Mouse (Mus musculus) megakaryocyte-erythroid progenitor cell, adult 5-6 weeks (primary cell): ENCODE results near the gene Mtg2. TPM values are rescaled to one million over a fixed set of nuclear protein-coding genes. Genes with fewer than 3 reads are reported as not detected.

Experiments used
- ATAC-seq: replicated peaks from 2 replicates; pipeline ENCODE4 v1.8.0; 2016; ENCODE audit warnings: mild to moderate bottlenecking, inconsistent platforms; ENCODE audit not compliant: severe bottlenecking, poor library complexity, low FRiP score, low TSS enrichment
- total RNA-seq, 2 experiments: library from RNA; stranded (forward) in 1 of 2; stranded (reverse) in 1 of 2; fragments of 200-1000, 215-1000 nt in 1 of 2; fragments of >200 nt in 1 of 2; fragmentation: Nextera tagmentation in 1 of 2; gene quantifications; 2 replicates each; pipeline ENCODE4 v1.2.3; 2014 to 2017

Gene Mtg2
- total RNA-seq (2014; fragmentation: Nextera tagmentation) (14.0 and 20.9 TPM in 2 replicates), total RNA-seq (2017) (14.8 and 16.7 TPM in 2 replicates)

DNA sequence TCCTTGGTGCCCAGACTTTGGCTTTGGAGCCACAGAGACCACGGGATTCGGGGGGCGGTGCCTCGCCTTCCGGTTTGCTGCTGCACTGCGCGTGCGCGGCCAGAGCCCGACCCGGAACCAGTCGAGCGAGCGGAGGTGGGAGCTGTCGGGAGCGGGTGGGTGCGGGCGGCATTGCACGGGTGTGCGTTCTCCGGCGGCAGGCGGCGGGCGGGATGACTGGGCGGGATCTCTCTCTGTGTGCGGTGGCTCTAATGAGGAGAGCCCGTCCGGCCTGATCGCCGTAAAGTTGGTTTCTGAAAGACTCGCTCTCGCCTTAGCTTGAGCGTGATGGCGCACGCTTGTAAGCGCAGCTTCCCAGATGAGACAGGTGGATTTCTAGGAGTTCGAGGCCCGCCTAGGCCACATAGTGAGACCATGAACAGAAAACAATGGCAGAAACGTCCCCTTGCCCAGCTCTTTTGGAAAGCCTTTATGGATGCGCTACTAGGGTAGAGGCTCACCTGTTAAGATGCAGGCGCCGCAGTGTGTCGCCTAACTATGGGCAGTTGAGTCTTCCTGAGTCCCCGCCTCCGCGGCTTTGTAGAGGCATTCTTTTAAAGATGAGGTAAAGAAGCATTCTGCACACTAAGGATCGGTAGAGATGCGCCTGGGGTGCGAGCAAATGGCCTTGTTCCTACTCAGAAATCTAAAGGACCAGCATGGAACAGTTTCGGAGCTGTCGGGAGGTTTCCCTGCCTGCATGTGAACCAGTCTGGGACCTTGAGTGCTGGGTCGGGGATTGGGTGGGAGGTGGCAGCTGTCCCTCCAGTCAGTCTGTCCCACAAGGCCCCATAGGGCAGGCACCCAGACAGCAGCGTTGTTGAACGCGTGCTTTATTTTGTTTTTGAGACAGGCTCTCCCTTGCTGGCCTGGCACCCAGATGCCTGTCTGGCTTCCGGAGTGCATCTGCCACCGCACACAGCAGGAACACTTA lies at the start of gene Mtg2:
Gene Mtg2, plus strand, starts transcription at position 108 of the 973 bp plus-strand sequence.
- ATAC-seq, result peak; percentile 91

DNA sequence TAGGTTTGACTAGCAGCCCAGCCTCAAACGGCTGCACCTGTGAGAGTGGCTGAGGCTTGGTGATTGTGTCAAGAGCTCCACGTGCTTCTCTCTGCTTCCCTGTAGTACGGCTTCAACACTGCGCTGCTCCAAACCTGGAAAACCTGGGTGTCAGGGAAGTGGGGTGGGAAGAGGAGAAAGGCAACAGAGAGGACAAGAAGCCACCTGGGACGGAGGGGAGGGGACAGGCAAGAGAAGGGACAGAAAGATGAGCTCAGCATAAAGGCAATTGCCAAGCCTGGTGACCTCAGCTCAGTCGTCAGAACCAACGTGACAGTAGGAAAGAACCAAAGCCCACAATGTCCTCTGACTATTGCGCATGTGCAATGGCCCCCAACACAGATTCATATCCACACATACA lies 49.5 kb upstream of the Mtg2 start:
- no peak for ATAC-seq

DNA sequence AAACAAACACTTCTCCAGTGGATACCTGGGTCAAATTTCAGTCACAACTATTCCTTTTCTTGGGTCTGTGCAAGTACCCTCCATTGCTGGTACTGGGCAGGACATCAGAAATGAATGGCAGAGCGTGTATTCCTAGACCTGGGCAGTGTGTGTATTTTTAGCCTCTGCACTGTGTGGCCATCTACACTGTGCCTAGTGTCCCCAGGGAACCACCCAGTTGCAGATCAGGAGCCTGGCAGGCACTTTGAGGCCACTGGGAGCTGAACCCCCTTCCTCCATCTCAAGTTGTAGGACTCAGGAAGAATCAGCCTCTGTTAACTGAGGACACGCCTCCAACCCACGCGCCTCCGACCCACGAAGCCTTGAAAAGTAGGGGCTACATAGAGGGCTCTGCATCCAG lies 47.6 kb upstream of the Mtg2 start:
- ATAC-seq, result no peak

DNA sequence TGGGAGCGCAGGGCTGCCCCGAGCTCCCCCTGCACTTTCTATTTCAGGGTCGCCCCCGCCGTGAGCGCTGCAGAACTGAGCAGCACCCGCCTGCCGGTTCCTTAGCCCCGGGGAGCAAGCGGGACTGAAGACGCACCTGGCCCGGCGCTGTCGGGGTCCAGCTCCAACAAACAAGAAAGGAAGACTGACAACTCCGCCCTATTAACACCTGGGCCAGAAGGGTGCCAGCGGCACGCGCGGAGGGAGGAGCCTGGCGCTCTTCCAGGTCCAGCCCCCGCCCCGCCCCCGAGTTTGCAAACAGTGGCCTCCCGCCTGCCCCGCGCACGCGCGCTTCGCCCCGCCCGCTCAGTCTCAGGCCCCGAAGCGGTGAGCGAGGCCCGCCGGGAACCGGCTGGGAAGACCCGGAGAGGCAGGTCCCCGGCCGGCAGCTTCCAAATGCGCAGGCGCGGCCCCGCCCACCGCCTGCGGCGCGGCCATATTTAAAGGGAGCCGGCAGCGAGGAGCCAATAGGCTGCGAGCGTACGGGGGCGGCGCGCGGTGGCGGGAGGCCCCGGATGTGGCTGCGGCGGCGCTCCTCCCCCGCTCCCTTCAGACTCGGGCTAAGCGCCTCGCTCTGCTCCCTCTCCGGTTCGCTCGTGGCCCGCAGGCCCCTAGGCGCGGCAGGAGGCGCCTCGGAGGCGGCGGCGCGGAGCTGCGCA lies 45.8 kb upstream of the Mtg2 start, which contains the start of gene Lsm14b:
Gene Lsm14b, plus strand, starts transcription at position 587 of the 698 bp plus-strand sequence.
- peak; percentile 75 for ATAC-seq

DNA sequence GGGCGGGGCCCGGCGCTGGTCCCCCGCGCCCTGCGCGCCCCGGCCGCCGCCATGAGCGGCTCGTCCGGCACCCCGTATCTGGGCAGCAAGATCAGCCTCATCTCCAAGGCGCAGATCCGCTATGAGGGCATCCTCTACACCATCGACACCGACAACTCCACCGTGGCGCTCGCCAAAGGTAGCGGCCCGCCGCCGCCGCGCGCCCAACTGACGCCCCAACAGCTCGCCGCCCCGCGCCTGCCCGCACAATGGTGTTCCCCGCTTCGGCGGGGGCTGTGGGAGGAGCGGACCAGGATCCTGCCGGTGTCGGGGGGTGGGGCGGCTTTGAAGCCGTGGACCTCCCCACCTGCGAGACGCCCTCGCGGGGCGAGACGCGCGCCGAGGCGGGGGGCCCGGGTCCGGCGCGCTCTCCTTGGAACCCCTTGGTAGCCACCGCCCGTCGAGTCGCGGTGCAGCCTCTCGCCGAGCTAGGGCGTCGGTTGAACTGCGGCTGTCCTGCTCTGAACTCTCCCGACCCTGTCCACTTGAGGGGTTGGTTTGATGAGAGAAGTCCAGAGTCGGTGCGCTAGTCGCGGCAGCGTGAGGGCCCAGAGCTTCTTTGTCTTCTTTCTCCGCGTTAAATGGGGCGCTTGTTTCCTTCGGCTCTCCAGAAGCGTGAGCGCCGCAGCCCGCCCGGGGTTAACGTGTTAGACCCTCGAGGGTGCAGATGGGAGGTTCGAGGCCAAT lies 45.1 kb upstream of the Mtg2 start:
- no peak; the same call in 1 of the 2 replicates for ATAC-seq

DNA sequence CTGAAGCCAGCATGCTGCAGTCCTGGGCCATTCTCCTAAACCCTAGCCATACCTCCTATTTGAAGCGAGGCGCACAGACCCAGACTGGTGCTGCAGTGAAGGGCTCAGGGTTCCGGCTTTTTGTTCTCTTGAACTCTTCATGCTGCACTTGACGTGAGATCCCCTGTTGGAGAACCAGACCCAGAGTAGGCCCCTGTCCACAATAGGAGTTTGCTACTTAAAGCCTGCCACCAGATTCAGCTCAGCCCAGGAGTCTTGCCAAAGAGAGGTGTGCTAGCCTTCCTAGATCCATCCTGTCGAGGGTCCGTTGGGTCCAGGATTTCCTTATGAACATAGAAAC lies 44.6 kb upstream of the Mtg2 start:
- ATAC-seq, result no peak

DNA sequence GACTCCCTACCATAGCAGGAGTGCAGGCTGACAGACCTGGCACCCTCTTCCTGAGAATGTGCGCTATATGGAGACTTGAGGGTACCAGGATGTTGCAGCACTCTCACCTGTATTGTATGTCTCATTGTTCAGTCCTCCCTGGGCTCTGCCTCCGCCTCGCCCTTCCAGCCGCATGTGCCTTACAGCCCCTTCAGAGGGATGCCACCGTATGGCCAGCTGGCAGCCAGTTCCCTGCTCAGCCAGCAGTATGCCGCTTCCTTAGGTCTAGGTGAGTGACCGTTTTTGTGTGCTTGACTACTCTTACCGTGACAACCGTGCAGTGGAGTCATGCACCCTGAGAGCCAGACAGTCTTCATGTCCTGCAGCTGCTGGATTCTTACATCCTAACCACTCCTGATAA lies 42.6 kb upstream of the Mtg2 start:
- no peak for ATAC-seq

DNA sequence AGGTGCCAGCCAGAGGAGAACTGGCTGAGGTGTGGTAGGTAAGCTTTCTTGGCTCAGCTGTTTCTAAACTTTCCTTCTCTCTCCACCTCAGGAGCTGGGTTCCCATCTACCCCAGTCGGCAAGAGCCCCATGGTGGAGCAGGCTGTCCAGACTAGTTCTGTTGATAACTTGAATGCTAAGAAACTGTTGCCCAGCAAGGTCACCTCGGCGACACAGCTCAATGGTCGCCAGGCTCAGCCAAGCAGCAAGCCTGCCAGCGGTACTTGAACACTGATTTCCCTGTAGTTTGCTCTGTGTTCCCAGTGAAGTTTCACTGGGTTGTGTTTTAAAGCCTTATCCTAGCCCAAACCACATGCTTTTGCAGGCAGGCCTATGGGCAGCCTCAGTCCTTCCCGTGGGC lies 39.1 kb upstream of the Mtg2 start:
- ATAC-seq, result no peak

DNA sequence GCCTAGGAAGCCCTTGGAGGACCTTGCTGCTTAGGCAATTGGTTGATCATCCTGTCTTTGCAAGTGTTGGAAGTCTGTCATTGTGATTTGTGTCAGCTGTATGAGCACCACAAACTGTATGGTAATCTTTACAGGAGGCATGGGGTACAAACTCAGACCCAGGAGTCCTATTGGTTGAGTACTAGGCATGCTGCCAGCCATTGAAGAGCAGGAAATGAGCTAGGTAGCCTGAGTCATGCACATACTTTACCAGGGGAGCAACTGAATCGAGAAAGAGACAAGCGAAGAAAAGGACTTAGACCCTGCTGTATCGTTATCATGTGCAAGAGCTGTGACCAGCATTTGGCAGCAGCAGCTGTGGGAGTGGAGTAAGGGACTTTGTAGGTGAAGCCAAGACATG lies 37.5 kb upstream of the Mtg2 start:
- ATAC-seq, result peak; percentile 73

DNA sequence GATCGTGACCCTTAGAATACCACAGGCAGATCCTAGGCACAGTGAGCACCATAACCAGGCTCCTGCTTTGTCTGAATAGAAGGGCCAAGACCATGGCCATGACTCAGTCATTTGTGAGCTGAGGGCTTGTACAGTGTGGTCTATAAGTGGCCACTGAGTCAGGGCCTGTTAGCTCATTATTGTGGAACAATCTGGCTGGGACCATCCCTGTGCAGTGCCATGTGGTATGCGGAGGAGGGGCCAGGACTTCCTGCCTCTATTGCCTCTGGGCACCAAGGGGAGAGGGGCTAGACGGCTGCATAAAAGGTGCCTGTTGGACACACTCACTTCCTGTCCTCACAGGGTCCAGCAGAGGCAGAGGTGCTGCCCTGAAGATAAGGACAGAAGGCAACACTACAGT lies 36.4 kb upstream of the Mtg2 start:
- ATAC-seq, result no peak

DNA sequence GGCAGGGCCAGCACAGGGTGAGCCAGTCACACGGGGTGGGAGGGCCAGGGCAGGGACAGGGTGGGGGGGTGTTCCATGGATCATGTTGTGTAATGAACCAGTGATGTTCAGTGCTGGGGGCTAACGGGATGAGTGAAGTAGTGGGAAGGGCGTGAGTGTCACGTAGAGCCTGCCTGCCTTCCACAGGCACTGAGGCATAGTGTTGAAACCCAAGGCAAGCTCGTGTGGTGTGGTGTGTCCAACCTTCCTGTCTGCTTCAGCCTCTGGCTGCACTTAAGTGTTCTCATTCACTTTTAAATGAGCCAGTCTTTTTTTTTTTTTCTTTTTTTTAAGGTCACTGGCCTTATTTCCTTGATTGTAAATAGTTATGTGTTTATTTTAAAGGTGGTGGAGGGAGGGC lies 35.6 kb upstream of the Mtg2 start:
- no peak for ATAC-seq

DNA sequence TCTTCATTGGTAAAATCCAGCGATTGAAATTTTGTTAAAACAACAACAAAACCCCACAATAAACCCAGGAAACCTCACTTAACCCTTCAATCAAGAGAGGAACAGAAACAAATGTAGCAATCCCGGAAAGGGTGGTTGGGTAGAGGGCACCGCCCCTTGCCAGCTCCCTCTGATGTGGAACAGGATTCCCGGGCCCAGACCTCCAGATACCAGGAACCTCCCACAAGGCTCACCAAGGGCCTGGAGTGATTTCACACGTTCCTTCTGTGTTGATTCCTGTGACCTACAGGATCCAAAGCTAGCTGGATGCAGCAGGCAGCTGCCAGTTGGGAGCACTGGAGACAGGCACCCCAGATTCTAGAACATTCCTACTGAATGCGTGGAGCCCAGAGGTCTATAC lies 30.0 kb upstream of the Mtg2 start:
- no peak for ATAC-seq

DNA sequence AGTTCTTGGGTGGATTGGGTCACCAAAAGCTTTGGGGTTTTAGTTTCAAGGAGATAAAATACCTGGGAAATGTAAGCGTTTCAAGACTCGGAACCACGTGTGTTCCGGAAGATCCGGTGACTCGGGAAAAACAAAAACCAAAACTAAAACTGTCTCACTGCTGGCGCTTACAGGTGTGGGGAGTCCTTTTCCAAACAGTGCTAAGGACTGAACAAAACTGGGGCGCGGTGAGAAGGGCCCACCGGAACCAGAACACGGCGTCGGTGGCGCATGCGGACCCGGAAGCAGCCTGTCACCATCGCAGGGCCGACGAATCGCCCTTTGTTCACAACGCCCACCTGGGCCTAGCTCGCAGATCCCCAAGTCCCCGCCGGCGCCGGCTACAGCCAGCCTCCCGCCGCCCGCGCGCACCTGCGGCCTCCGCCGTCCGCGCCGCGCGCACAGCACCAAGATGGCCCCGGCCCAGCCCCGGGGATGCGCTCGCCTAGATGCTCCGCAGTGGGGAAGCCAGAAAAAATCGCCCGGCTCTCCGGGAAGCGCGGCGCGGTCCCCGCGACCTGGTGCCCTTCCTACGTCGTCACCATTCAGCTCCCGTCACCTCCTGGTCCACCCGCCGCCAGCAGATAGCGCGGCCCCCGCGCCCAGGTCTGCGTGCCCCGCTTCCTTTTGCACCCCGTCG lies 28.7 kb upstream of the Mtg2 start:
- peak; percentile 4 for ATAC-seq

DNA sequence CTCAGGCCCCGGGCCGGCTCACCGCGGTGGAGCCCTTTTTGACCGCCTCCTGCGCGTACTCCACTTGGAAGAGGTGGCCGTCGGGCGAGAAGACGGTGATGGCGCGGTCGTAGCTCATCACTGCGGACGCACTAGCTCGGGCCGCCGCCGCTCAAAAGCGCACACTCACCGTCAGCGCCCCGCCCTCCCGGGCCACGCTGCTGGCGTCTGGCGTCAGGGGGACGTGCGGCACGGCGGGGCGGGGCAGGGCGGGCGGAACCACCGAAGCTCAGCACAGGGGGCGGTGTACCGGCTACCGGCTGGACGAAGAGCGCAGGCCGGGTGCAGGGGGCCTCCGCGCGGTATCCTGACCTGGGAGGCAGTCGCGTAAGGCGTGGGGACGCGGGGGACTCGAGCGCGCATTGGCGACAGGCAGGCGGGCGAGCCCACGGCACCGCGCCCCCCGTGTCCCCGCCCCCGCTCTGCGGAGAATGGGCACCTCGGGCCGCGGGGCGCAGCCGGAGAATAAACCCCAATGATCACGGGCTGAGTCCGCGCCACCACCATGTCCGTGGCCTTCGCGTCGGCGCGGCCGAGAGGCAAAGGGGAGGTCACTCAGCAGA lies 28.0 kb upstream of the Mtg2 start, which contains the start of the genes Psma7 and Ss18l1:
Gene Psma7, minus strand, starts transcription at position 178 of the 602 bp plus-strand sequence.
Gene Ss18l1, plus strand, starts transcription at position 254 of the 602 bp plus-strand sequence.
- ATAC-seq, result peak; percentile 88

DNA sequence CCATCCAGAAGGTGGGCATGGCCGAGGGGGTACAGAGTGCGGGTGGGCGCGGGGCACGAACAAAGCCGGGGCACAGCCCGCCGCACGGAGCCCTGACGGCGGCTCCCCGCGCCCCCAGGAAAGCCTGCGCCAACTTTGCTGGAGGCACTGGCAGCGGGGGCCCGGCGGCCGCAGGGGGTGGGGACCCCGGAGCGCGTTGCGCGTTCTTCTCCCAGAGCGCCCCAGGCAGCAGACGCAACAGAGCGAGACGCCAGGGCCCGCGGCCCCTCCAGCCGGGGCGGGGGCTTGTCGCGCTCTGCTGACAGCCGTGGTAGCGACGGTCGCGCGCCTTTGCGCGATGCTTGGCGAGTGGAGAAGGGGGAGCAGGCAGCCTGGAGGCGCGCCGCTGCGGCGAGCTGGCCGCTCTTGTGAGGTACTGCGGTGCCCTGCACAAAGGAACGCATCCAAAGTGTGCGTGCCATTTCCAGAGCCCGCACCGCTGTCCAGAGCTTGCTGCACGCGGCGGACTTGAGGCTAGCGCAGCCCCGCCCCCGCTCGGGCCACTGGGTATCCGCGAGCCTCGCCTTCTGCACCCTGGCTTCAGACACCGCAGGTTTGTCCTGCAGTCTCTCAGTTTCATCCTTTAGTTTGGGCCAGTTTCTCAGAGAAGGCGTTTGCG lies 27.4 kb upstream of the Mtg2 start:
- ATAC-seq, result 0 out of 2 replicates have a peak, but pooled peaks have one; percentile 15

DNA sequence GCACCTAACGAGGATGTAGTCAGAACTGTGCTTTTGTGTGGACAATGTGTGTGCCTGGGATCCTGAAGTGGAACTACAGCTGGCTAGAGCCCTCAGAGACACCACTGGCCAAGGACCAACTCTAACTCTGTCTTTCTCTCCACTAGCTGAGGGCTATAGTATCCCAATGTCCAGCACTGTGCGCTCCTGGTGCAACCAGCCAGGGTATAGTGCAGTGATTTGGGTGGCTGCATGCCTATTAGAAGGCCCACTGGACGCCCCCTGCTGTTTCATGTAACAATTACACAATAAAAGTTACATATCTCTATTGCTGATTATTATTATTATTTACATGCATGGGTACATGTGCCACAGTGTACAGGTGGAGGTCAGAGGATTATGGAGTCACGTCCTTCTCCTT lies 25.1 kb upstream of the Mtg2 start:
- ATAC-seq, result peak; percentile 36; the same call in 1 of the 2 replicates

DNA sequence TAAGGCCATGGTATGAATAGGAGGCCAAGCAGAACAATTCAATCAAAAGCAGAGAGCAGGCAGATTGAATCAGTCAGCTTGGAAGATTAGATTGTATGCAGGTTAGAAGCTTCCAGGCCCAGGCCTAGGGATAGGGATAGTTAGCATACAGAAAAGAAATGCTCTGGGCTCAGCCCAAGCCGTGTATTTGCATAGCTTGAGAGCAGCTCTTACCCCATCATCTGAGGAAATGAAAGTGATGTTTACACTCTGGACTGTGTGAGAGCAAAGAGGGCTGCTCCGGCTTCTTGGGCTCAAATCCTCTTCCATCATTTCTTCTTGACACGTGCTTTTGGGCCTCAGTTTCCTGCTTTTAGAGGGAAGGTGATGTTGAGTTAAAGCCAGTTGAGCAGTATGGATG lies 22.8 kb upstream of the Mtg2 start:
- no peak for ATAC-seq

DNA sequence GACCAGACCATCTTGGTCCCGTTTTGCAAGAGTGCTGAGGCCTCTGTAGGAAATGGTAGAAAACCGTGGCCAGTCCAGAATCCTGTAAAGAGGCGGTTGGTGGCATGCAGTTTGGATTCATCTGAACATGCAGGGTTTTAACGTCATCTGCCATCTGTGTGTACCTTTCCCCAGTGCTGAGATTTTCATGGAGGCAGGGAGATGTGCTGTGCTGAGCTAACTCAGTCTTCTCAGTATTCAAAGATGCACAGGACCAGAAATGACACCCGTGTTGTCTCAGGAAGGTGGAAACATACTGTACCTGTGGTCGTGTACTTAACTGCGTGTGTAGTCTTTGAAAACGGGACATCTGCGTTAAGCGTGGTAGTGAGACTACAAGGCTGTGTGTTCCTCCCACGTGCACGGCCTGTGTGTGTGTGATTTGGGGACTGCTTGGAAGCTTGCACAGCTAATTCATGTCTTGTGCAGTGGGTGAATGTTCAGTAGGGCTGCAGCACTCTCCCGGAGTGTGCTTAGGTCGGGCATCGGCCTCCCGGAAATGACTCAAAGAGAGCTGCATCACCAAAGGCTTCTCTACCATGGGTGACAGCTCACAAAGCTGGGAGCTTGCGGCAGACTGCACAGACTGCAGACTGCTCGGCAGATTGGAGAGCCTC lies 22.3 kb upstream of the Mtg2 start:
- ATAC-seq, result no peak
